26 mouse cellular contexts compared by ENCODE assay signal in the genomic region with DNA sequence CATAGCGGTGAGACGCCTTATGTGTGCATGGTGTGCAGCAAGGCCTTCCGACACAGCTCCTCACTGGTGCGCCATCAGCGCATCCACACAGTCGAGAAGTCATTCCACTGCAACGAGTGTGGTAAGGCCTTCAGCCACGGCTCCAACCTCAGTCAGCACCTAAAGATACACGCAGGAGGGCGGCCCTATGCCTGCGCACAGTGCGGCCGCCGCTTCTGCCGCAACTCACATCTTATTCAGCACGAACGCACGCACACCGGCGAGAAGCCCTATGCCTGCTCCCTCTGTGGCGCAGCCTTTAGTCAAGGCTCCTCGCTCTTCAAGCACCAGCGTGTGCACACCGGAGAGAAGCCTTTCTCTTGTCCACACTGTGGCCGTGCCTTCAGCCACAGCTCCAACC. TPM values are rescaled to one million over a fixed set of nuclear protein-coding genes. Genes with fewer than 3 reads are reported as not detected.
"Had no signal": no experiment of that assay in that cellular context is flagged by ENCODE, and none has a peak within 500 bp of the region (broad histone marks: within the 10 kb centered on the region; RNA-seq: fewer than 3 reads in every experiment).

No protein-coding gene starts in this region.

- H3K9ac ChIP-seq: kidney, embryonic 15.5 days; liver, embryonic 13.5 days; neural tube, embryonic 13.5 days; stomach, embryonic 15.5 days had no signal

- H3K27ac ChIP-seq: kidney, embryonic 15.5 days; liver, embryonic 13.5 days; midbrain, embryonic 10.5 days; midbrain, embryonic 13.5 days; neural tube, embryonic 13.5 days; stomach, embryonic 15.5 days had no signal

- H3K9me3 ChIP-seq: kidney, embryonic 15.5 days; liver, embryonic 13.5 days; midbrain, embryonic 10.5 days; midbrain, embryonic 13.5 days; neural tube, embryonic 13.5 days; stomach, embryonic 15.5 days had no signal

- H3K27me3 ChIP-seq: kidney, embryonic 15.5 days; liver, embryonic 13.5 days; midbrain, embryonic 13.5 days; neural tube, embryonic 13.5 days; stomach, embryonic 15.5 days had no signal

- DNase-seq: kidney, adult 8-10 months; kidney, postnatal 10 days; kidney, postnatal 36 days; layer of hippocampus, postnatal 36 days; liver, embryonic 13.5 days; lung, adult 2 months; lung, postnatal 14 days; lung, postnatal 4 days; retina, postnatal 1 day; right cerebral cortex, postnatal 25 days; spleen, adult 18-20 months; thymus, adult 2 months; thymus, postnatal 14 days; thymus, postnatal 4 days had no signal

- H3K4me3 ChIP-seq: kidney, embryonic 15.5 days; liver, embryonic 13.5 days; midbrain, embryonic 10.5 days; midbrain, embryonic 13.5 days; myocyte; neural tube, embryonic 13.5 days; stomach, embryonic 15.5 days had no signal

RNA-seq across cellular contexts. Expression of a gene that starts 27.1 kb away (rescaled TPM):
- total RNA-seq: layer of hippocampus, postnatal 10 days; left cerebral cortex, postnatal 14 days; megakaryocyte progenitor cell, adult 5-6 weeks; monocyte, adult 5-6 weeks had no signal
- polyA plus RNA-seq: limb, embryonic 11.5 days; lung, embryonic 16.5 days; myocyte had no signal
